Mouse (Mus musculus) testis, adult 2 months (tissue): Measurements from ENCODE around the gene Izumo4. TPM values are rescaled to one million over a fixed set of nuclear protein-coding genes. Genes with fewer than 3 reads are reported as not detected.

Source experiments
- H3K27ac ChIP-seq: fragments of 200-500 bp; 2 replicates; pipeline ENCODE4 v1.5.1; 2012; ENCODE audit warnings: low read depth, low read length; ENCODE audit not compliant: control insufficient read depth, insufficient read depth
- H3K27me3 ChIP-seq: fragments of 200-500 bp; 2 replicates; pipeline ENCODE4 v1.6.1; 2012; ENCODE audit warnings: mild to moderate bottlenecking, low read length, moderate library complexity; ENCODE audit not compliant: control insufficient read depth, insufficient read depth
- H3K36me3 ChIP-seq: fragments of 200-500 bp; 2 replicates; pipeline ENCODE4 v1.6.1; 2012; ENCODE audit warnings: mild to moderate bottlenecking, low read length; ENCODE audit not compliant: control insufficient read depth, insufficient read depth
- H3K4me1 ChIP-seq: fragments of 200-500 bp; 2 replicates; pipeline ENCODE4 v1.6.1; 2012; ENCODE audit warnings: low read length; ENCODE audit not compliant: control insufficient read depth, insufficient read depth
- H3K4me3 ChIP-seq: fragments of 200-500 bp; 2 replicates; pipeline ENCODE4 v1.5.1; 2012; ENCODE audit warnings: low read depth, mild to moderate bottlenecking, low read length, moderate library complexity, mixed read lengths; ENCODE audit not compliant: control insufficient read depth
- CTCF ChIP-seq: fragments of 200-500 bp; IDR thresholded peaks from 2 replicates; pipeline ENCODE4 v1.5.1; 2012; ENCODE audit warnings: low read depth, mild to moderate bottlenecking, inconsistent platforms, low read length, moderate library complexity; ENCODE audit not compliant: control insufficient read depth, insufficient read depth, insufficient replicate concordance
- POLR2A ChIP-seq: fragments of 200-500 bp; IDR thresholded peaks from 2 replicates; pipeline ENCODE4 v1.6.1; 2012; ENCODE audit warnings: low read depth, mild to moderate bottlenecking, inconsistent platforms, low read length, moderate library complexity; ENCODE audit not compliant: control insufficient read depth
- polyA plus RNA-seq: library from polyadenylated mRNA; depleted of rRNA; stranded (reverse); fragments of >200 nt; gene quantifications from 2 replicates; pipeline ENCODE4 v1.2.3, GENCODE M21; 2012

The Izumo4 gene
- polyA plus RNA-seq, 1 experiment, result 385 TPM

DNA sequence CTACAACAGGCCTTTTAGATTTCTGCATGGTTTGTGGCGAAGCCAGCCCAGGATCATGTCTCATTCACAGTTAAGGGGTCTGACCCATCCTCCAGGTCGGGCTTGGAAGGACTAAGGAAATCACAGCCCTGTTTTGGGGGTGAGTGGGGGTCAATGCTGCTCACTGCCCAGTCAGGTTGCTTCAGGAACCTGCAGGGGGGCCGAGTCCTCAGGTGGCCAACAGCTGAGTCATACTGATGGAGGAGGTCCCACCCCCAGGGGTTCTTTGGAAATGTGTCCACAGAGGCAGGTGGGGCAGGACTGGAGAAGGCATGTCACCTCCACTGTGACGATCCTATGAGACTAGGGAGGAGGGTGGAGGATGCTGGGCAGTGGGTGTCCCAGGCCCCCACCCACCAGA is 36.5 kb upstream of the Izumo4 start:
- TF ChIP-seq POLR2A (no peak), CTCF (no peak)
- H3K27me3 ChIP-seq, result no peaks in the 10 kb centered on the region
- H3K4me1 ChIP-seq, result peaks cover 14% of the 10 kb centered on the region
- no peaks in the 10 kb centered on the region; the same call in 1 of the 2 replicates for H3K36me3 ChIP-seq
- H3K27ac ChIP-seq, result no peak overlapping the region
- H3K4me3 ChIP-seq, result no peak overlapping the region

DNA sequence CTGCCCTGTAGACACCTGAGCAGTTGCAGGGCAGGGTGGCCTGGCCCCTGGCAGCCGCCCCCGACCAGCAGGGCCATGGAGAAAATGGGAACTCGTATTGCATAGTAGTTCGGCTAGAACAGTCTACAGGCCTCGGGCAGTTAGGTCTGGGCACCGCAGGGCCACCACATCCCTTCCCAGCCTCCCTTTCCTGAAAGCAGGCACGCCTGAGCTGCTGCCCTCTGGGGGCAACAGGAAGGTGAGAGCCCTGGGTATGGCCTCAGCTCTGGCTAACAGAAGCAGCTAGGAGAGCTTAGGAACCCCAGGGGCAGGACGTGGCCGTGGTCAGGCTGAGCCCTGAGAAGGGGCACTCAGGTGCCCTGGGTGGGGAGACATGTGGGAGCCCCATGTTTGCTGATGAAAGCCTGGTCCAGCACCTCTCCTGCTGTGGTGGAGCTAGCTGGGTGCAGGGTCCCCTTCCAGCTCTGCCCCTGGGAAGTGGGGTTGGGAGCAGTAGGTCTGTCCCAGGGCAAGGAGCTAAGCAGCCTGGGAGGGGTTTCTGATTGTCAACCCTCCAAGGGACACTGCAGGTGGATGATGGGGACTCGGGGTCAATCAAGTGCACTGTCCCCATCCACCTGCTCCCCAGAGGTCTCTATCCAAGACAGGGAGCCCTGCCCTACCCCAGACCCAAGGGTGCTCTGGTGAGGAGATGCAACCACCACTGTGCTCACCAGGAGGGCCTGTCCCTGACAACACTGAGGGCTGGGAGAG is 35.8 kb upstream of the Izumo4 start:
- no peak overlapping the region for H3K4me3 ChIP-seq
- no peaks in the 10 kb centered on the region; the same call in 1 of the 2 replicates for H3K36me3 ChIP-seq

DNA sequence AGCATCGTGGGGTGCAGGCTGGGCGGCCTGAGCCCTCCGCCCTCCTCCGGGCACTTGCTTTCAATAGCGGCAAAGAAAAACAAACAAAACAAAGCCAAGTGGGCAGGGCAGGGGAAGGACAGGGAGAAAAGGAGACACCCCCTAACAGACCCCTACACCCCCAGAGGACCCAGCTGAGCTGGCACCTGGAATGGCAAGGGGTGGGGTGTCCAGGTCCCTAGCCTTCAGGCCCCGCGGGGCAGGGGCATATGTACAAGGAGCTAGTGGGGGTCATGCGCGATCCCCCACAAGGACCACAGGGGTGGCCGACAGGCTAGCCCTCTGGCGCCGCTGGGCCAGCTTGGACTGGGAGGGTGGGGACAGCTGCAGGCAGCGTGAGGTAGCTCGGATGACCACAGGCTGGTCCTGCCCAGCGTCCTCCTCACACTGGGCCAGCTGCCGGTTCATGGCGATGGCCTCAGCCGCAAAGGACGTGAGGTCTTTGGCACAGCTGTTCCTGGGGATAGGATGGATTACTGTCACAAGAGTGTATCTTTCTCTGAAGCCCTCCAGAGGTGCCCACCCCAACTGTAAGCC is 35.1 kb upstream of the Izumo4 start:
- H3K27ac ChIP-seq, result no peak overlapping the region

More for the DNA sequence above, 35.8 kb upstream of the Izumo4 start:
- Histone ChIP-seq H3K27me3 (no peaks in the 10 kb centered on the region), H3K4me1 (peaks cover 14% of the 10 kb centered on the region), H3K27ac (no peak overlapping the region)
- no peak for TF ChIP-seq CTCF
- no peak for TF ChIP-seq POLR2A

DNA sequence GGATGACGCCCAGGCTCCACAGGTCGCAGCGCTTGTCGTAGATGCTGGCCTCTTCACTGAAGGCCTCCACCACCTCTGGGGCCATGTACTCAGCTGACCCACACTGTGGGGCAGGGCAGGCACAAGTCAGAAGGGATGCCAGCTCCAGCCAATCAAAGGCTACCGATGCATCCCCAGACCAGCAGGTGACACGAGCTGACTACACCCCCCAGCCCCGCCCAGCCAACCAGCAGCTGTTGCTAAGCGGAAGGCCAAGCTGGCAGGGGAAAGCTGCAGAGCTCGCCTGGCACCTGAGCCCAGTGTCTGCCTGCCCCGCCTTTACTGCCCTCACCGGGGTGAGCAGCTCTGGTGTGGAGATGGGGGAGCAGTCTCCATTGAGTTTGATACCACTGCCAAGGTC is 33.4 kb upstream of the Izumo4 start:
- Histone ChIP-seq H3K27ac (no peak overlapping the region), H3K36me3 (no peaks in the 10 kb centered on the region; the same call in 1 of the 2 replicates), H3K4me1 (peaks cover 14% of the 10 kb centered on the region), H3K27me3 (no peaks in the 10 kb centered on the region), H3K4me3 (no peak overlapping the region)
- TF ChIP-seq POLR2A (no peak), CTCF (no peak)

More for the DNA sequence above, 35.1 kb upstream of the Izumo4 start:
- Histone ChIP-seq H3K36me3 (no peaks in the 10 kb centered on the region; the same call in 1 of the 2 replicates), H3K4me1 (peaks cover 14% of the 10 kb centered on the region), H3K4me3 (no peak overlapping the region), H3K27me3 (no peaks in the 10 kb centered on the region)
- TF ChIP-seq POLR2A (no peak), CTCF (no peak)

DNA sequence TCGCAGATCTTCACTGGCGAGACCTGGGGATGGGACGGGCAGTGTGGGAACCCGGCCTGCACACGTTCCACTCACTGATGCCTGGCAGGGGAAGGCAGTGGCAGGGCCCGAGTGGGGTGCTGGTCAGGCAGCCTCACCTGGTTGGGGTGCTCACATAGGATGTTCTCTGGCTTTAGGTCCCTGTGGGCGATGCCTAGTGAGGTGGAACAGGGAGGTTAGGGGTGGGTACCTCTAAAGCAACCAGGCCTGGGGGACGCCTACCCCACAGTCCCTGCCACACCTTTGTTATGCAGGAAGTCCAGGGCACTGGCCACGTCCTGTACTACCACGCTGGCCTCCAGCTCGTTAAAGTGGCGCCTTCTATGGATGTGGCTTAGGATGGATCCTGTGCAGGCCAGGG is 33.0 kb upstream of the Izumo4 start:
- H3K36me3 ChIP-seq, result no peaks in the 10 kb centered on the region; the same call in 1 of the 2 replicates
- H3K4me1 ChIP-seq, result peaks cover 14% of the 10 kb centered on the region

DNA sequence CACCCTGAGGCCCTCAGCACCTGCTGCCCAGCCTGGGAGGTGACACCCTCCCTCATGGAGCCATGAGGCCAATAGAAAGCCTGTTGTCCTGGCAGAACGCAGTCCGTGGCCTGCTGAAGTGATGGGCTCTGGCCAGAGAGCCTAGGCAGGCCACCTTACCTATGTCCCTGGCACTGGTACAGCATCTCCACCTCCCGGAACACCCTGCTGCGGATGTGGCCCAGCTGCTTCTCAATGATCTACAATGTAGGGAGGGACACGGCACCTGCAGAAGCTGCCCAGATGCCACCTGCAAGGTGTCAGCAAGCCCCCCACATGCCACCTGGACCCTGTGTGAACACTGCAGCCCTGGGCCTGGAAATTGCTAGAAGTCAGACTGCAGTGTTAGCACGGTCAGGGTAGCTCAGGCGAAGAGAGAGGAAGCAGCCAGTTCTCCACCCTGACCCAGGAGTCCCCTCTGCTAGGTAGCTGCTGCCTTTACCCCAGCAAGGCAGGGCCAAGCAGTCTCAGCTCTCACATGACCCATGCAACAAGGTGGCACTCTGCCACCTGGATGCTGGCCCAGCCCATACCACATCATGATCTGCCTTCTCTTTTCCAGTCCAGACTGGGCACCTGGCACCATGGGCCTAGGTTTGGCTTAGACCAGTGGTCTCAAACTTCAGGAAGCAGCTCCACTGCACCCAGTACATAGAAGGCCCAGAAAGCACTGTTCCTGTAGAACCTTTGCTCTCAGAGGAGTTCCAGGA is 32.1 kb upstream of the Izumo4 start:
- Histone ChIP-seq H3K4me1 (peaks cover 13% of the 10 kb centered on the region), H3K27ac (no peak overlapping the region), H3K4me3 (no peak overlapping the region), H3K27me3 (no peaks in the 10 kb centered on the region), H3K36me3 (no peaks in the 10 kb centered on the region; the same call in none of the 2 replicates)
- TF ChIP-seq CTCF (no peak), POLR2A (no peak)

More for the DNA sequence above, 33.0 kb upstream of the Izumo4 start:
- no peak overlapping the region for H3K27ac ChIP-seq
- H3K27me3 ChIP-seq, result no peaks in the 10 kb centered on the region
- no peak for TF ChIP-seq POLR2A
- TF ChIP-seq CTCF, result no peak
- H3K4me3 ChIP-seq, result no peak overlapping the region

DNA sequence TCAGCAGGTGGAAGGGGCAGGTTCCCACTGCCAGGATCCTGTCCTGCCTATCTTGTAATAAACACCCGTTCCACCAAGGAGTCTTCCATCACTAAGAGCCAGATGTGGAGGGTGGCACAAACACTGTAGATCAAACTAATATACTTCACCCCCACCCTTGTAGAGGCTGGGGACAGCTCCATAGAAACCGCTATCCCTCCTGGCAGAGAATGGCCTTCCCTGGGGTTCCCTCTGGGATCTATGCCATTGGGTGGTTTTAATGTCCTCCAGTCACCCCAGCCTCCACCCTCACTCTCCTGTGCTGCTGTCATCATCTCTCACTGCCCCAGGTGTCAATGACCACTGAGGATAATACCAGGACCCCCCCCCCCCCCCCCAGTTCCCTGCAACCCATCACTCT is 31.5 kb upstream of the Izumo4 start:
- peaks cover 15% of the 10 kb centered on the region for H3K4me1 ChIP-seq
- H3K4me3 ChIP-seq, result no peak overlapping the region
- H3K27ac ChIP-seq, result no peak overlapping the region
- H3K36me3 ChIP-seq, result no peaks in the 10 kb centered on the region; the same call in none of the 2 replicates
- TF ChIP-seq CTCF (no peak), POLR2A (no peak)
- no peaks in the 10 kb centered on the region for H3K27me3 ChIP-seq
